ENCODE assay signal across 8 mouse cellular contexts in the genomic region with DNA sequence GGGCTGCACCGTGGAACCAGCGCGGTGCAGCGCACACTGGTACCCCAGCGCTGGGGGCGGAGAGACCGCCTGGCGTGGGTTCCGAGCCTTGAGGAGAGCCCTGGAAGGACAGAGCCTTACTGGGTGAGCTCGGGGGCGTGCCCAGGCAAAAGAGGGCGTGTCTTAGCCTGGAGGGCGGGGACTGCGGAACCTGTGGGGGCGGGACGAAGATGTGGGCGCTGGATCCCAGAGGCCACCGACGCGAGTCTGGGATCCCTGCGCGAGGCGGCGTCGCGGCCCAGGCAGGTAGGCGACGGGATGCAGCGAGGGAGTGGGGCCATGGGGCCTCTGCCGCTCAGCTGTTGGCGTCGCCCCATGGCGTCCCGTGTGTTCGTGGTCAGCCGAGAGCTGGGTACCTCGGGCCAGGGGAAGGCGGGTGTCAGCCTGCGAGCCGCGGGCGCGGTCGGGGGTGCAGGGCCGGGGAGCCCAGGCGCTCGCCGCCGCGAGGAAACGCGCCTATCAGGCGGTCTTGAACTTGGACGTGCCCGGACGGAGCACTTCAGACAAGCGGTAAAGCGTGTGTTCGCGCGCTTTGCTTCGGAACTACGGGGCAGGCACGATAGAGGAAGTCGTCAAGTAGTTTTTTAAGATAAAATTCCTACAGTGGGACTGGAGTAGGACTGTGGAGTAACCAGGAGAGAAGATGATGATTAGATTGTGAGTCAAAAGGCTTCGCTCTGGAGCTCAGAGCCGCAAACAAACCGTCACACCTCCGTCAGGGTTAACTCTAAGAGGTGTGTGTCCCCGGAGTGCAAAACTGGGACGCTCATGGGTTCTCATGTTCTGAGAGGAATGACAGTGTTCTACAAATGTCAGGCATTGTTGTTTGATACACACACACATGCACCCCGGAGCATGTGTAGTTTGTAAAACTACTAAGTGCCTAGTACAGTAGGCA. TPM values are rescaled to one million over a fixed set of nuclear protein-coding genes. Genes with fewer than 3 reads are reported as not detected.
DNase-seq lines count a peak whose midpoint lies in the region; ATAC-seq lines count a peak whose summit lies in the region.

A gene (plus strand): TSS at position 151 of the 937 bp plus-strand sequence.

- no peak within 1 kb of the TSS for H3K27ac ChIP-seq in forebrain, embryonic 14.5 days (ENCODE audit: low read depth, low read length)
- peak within 1 kb of the TSS; percentile 92 for H3K27ac ChIP-seq in liver, embryonic 15.5 days (replicated peaks)
- H3K27ac ChIP-seq in neural tube, embryonic 11.5 days (ENCODE audit: low read depth, low read length), result no peak within 1 kb of the TSS
- H3K27ac ChIP-seq in stomach, embryonic 16.5 days (ENCODE audit: low read length), result peak within 1 kb of the TSS; percentile 90

- intact Hi-C loops in heart, postnatal 10 days (cut with DNase I), result loop anchor here (1.0 to 5.0 kb wide), 2 partner anchors 45 to 68 kb away; no protein-coding TSS in a partner anchor

- H3K27me3 ChIP-seq in forebrain, embryonic 14.5 days (replicated peaks; ENCODE audit: control insufficient read depth, insufficient read depth, low read length), result no peaks in the 10 kb centered on the region
- H3K27me3 ChIP-seq in liver, embryonic 15.5 days, result peaks cover 15% of the 10 kb centered on the region; the same call in 1 of the 2 replicates
- peaks cover 14% of the 10 kb centered on the region for H3K27me3 ChIP-seq in neural tube, embryonic 11.5 days (ENCODE audit: control insufficient read depth, insufficient read depth, low read length)
- H3K27me3 ChIP-seq in stomach, embryonic 16.5 days (ENCODE audit: control insufficient read depth, insufficient read depth, low read length), result no peaks in the 10 kb centered on the region

- peak within 1 kb of the TSS; percentile 56 for H3K4me3 ChIP-seq in forebrain, embryonic 14.5 days (ENCODE audit: low read depth, low read length)
- peak within 1 kb of the TSS; percentile 85 for H3K4me3 ChIP-seq in liver, embryonic 15.5 days (replicated peaks)
- H3K4me3 ChIP-seq in neural tube, embryonic 11.5 days (ENCODE audit: low read depth, low read length), result peak within 1 kb of the TSS; percentile 49
- peak within 1 kb of the TSS; percentile 87 for H3K4me3 ChIP-seq in stomach, embryonic 16.5 days (replicated peaks; ENCODE audit: low read length)

- H3K9ac ChIP-seq in forebrain, embryonic 14.5 days (ENCODE audit: low read length), result peak within 1 kb of the TSS; percentile 61
- H3K9ac ChIP-seq in liver, embryonic 15.5 days, result peak within 1 kb of the TSS; percentile 87
- H3K9ac ChIP-seq in neural tube, embryonic 11.5 days (ENCODE audit: low read length), result peak within 1 kb of the TSS; percentile 53
- peak within 1 kb of the TSS; percentile 89 for H3K9ac ChIP-seq in stomach, embryonic 16.5 days (ENCODE audit: low read length)

- peak within 1 kb of the TSS; percentile 95 for H3K4me2 ChIP-seq in forebrain, embryonic 14.5 days (ENCODE audit: low read length)
- peak within 1 kb of the TSS; percentile 98 for H3K4me2 ChIP-seq in liver, embryonic 15.5 days
- peak within 1 kb of the TSS; percentile 81 for H3K4me2 ChIP-seq in neural tube, embryonic 11.5 days (ENCODE audit: low read depth)
- peak within 1 kb of the TSS; percentile 99 for H3K4me2 ChIP-seq in stomach, embryonic 16.5 days (ENCODE audit: low read depth, low read length)

- peaks cover 3% of the 10 kb centered on the region; the same call in 1 of the 2 replicates for H3K4me1 ChIP-seq in forebrain, embryonic 14.5 days (ENCODE audit: control insufficient read depth, insufficient read depth, low read length)
- peaks cover 36% of the 10 kb centered on the region for H3K4me1 ChIP-seq in liver, embryonic 15.5 days (replicated peaks)
- H3K4me1 ChIP-seq in neural tube, embryonic 11.5 days (ENCODE audit: control insufficient read depth, insufficient read depth, low read length), result no peaks in the 10 kb centered on the region; the same call in 1 of the 2 replicates
- peaks cover 4% of the 10 kb centered on the region for H3K4me1 ChIP-seq in stomach, embryonic 16.5 days (ENCODE audit: control insufficient read depth, insufficient read depth, low read length)

- 1% methylated on average over 71 of the region's 72 CpGs for WGBS in forebrain, embryonic 14.5 days
- under 1% methylated on average over 72 of the region's 72 CpGs for WGBS in liver, embryonic 15.5 days (ENCODE audit: insufficient replicate concordance)
- under 1% methylated on average over 72 of the region's 72 CpGs for WGBS in neural tube, embryonic 11.5 days
- WGBS in stomach, embryonic 16.5 days, result under 1% methylated on average over 72 of the region's 72 CpGs

- ATAC-seq in forebrain, embryonic 14.5 days, result peak; percentile 96
- ATAC-seq in liver, embryonic 15.5 days (ENCODE audit: insufficient read depth), result peak; percentile 97
- ATAC-seq in neural tube, embryonic 11.5 days (ENCODE audit: insufficient read depth, low FRiP score, low TSS enrichment), result peak; percentile 95
- ATAC-seq in stomach, embryonic 16.5 days (ENCODE audit: insufficient read depth, low FRiP score), result peak; percentile 97

- no peaks in the 10 kb centered on the region for H3K36me3 ChIP-seq in forebrain, embryonic 14.5 days (ENCODE audit: control insufficient read depth, insufficient read depth, low read length)
- no peaks in the 10 kb centered on the region for H3K36me3 ChIP-seq in liver, embryonic 15.5 days (replicated peaks)
- no peaks in the 10 kb centered on the region for H3K36me3 ChIP-seq in neural tube, embryonic 11.5 days (ENCODE audit: control insufficient read depth, insufficient read depth, low read length)
- H3K36me3 ChIP-seq in stomach, embryonic 16.5 days (ENCODE audit: control insufficient read depth, insufficient read depth, low read length), result no peaks in the 10 kb centered on the region

- peak; percentile 95 for DNase-seq in ES-CJ7 (ENCODE audit: low read depth, low spot score)
- peak; percentile 16 for DNase-seq in cerebellum, adult 11 months
- DNase-seq in forebrain, embryonic 14.5 days (ENCODE audit: low spot score), result peak; percentile 85
- peak; percentile 95 to 97 for DNase-seq in heart, postnatal 10 days
- DNase-seq in kidney, postnatal 4 days, result peak; percentile 98 to 99
- DNase-seq in neural tube, embryonic 11.5 days (ENCODE audit: low spot score), result peak; percentile 89

- no peaks in the 10 kb centered on the region for H3K9me3 ChIP-seq in forebrain, embryonic 14.5 days (replicated peaks; ENCODE audit: control insufficient read depth, low read length)
- no peaks in the 10 kb centered on the region for H3K9me3 ChIP-seq in liver, embryonic 15.5 days (replicated peaks)
- H3K9me3 ChIP-seq in neural tube, embryonic 11.5 days (ENCODE audit: control insufficient read depth, low read length), result no peaks in the 10 kb centered on the region
- H3K9me3 ChIP-seq in stomach, embryonic 16.5 days (replicated peaks; ENCODE audit: control insufficient read depth, low read length), result no peaks in the 10 kb centered on the region

RNA-seq across cellular contexts. Expression of the gene that starts here (rescaled TPM):
- 0.66 and 0.88 TPM in 2 replicates for polyA plus RNA-seq in forebrain, embryonic 14.5 days (2014; fragmentation: Nextera tagmentation; extraction: Ambion mirVana)
- 1 to 10 TPM; 3.7 to 4.0 TPM for total RNA-seq in heart, postnatal 10 days (2021)
- polyA plus RNA-seq in liver, embryonic 15.5 days (2015; fragmentation: Nextera tagmentation; extraction: Ambion mirVana), result 7.8 and 8.9 TPM in 2 replicates
- polyA plus RNA-seq in neural tube, embryonic 11.5 days (2014; fragmentation: Nextera tagmentation; extraction: Ambion mirVana), result 2.8 and 3.5 TPM in 2 replicates
- 9.9 and 11.0 TPM in 2 replicates for polyA plus RNA-seq in stomach, embryonic 16.5 days (2015; fragmentation: Nextera tagmentation; extraction: Ambion mirVana)

Comparison
In these comparisons a context has a peak if more than half of its experiments do, and no peak if none do; other contexts are left out.
1. Peak in DNase-seq, ATAC-seq, H3K4me3 ChIP-seq, H3K9ac ChIP-seq and H3K4me2 ChIP-seq in forebrain, embryonic 14.5 days; RNA of the gene not detected or under 1 TPM.
2. DNase-seq: peak in every context shown above with its lines; median percentile 98 in kidney, postnatal 4 days; 96 in heart, postnatal 10 days; 95 in ES-CJ7; 89 in neural tube, embryonic 11.5 days; 85 in forebrain, embryonic 14.5 days; 16 in cerebellum, adult 11 months.
3. H3K27ac ChIP-seq: peak in liver, embryonic 15.5 days (single experiment) and stomach, embryonic 16.5 days (single experiment); none in forebrain, embryonic 14.5 days (single experiment) and neural tube, embryonic 11.5 days (single experiment).
4. Peak in every context shown above with its lines, with median percentiles within 50 percentile points of each other: ATAC-seq, H3K4me2 ChIP-seq, H3K4me3 ChIP-seq and H3K9ac ChIP-seq.